Mouse (Mus musculus): ENCODE measurements around the gene Plekhm3.

Plekhm3 gene

GRCm38 (mm10) chr1:64876276-64876675, 80.3 kb downstream of the Plekhm3 start:
- DNase-seq (ENCODE audit: low spot score in 2 of 2) = no peak

GRCm38 (mm10) chr1:64875712-64876111, 80.9 kb downstream of the Plekhm3 start:
- no peak for DNase-seq (ENCODE audit: low spot score in 2 of 2)

DNA sequence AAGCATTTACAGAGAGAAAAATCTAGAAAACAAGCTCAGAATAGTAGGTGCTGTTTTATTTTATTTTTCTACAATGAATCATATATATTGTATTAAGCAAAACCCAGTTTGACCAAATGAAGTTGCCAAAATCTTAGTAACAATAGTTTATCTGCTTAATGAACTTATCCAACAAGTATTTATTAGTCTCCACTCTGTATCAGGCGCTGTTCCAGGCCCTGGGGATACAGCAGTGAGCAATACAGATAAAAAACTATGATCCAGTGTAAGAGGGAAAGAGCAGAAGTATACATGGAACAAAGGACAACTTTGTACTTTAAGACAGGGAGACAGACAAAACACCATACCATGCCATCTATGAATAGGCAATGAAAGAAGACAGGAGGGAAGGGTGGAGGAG, 81.5 kb downstream of the Plekhm3 start:
- no peak for DNase-seq (ENCODE audit: low spot score in 2 of 2)

GRCm38 (mm10) chr1:64871956-64872355, 84.7 kb downstream of the Plekhm3 start:
- no peak for DNase-seq (ENCODE audit: low spot score in 2 of 2)

- DNase-seq (ENCODE audit: low spot score in 2 of 2) = no peak
These were observed 88.9 kb downstream of the Plekhm3 start for GRCm38 (mm10) chr1:64867684-64868083.

DNA sequence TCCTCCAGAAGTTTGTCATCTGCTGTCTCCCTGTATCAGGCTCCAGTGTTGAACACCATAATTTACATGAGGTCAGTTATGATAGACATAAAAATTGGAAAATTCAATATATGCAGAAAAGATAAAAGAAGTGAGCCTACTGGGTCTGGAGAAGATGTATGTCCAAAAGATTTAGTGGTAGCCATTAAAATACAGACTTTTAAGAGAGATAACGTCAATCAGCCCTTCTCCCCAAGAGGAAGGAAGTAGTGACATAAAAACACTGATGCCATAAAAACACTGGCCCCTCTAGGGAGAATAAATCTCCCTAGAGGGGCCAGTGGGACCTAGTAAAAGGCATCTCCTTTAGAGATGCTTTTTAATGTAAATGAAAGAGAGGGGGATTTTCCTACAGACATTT, 90.5 kb downstream of the Plekhm3 start:
- DNase-seq (ENCODE audit: low spot score in 2 of 2) = no peak

DNA sequence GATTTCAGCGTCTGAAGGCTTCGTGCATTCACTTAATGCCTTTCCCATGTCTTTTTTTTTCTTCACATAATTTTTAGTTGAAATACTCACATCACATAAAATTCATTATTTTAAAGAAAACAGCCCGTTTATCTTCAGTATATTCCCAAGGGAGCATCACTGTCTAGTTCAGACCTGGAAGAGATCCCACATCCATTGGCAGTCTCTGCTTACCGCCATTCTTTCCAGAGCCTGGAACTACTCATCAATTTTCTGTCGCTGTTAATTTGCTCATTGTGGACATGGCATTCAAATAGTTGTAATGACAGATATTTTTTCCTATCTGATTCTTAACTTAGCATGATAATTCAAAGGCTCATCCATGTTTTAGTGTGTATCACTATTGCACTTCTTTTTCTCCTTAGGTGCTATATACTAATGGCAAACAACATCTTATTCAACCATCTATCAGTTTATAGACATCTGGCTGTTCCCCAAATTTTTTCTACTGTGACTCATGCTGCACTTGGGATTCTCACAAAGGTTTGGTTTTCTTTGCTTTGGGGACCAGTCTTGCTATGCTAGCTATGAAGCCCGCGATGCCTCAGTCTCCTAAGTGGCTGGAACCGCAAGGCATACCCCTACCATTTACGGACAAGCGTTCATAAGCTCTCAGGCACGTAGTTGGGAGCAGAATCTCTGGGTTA, 96.2 kb downstream of the Plekhm3 start:
- DNase-seq (ENCODE audit: low spot score in 2 of 2) = no peak

DNA sequence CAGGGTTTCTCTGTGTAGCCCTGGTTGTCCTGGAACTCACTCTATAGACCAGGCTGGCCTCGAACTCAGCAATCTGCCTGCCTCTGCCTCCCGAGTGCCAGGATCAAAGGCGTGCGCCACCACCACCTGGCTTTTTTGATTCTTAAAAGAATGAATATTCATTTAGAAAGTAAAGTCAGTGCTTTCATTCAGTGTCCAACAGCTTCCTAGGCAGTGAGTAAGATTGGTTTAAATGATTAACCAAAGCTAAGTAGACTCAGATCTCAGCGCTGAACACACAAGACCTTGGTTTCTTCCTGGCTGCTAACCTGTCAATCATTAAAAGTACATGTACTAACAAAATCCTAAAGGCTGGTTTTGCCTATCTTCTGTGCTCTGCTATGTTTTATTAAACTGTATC, 96.8 kb downstream of the Plekhm3 start:
- DNase-seq (ENCODE audit: low spot score in 2 of 2) = no peak

DNA sequence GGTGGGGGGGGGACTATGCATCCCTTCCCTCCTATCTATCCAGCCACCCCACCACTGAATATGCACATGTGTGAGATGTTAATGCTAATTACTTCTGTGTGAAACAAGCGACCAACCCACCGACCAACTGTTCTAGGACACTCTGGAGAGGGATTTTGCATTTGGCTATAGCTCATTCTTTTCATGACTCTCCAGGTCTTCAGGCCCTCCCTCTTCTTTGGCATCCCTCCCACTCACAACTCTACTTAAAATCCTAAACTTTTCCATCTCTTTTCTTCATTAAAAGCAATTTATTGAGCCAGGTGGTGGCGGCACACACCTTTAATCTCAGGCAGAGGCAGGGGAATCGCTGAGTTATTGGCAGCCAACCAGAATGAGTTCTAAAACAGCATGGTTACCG, 101.8 kb downstream of the Plekhm3 start:
- DNase-seq (ENCODE audit: low spot score in 2 of 2) = no peak

- DNase-seq (ENCODE audit: low spot score in 2 of 2) = no peak
These were observed 102.6 kb downstream of the Plekhm3 start for GRCm38 (mm10) chr1:64853738-64854730.

- DNase-seq (ENCODE audit: low spot score in 2 of 2) = no peak
These were observed 103.4 kb downstream of the Plekhm3 start for GRCm38 (mm10) chr1:64853244-64853643.

DNA sequence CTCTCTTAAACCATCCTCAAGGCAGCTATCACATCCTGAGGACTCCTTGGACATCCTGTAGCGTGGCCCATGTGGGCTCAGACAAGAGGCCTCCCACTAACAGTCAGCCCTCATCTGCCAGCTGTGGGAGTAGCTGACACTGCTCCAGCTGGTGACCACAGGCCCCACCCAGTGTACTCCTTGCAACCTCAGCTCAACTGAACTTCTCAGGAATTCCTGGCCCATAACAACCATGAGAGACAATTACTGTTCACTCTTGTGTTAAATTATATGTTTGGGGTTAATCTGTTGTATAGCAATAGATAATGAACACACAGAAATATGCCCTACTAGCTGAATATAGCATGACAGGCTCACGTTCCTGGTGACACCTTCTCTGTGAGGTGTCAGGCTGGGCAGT, 104.4 kb downstream of the Plekhm3 start:
- no peak for DNase-seq (ENCODE audit: low spot score in 2 of 2)

DNA sequence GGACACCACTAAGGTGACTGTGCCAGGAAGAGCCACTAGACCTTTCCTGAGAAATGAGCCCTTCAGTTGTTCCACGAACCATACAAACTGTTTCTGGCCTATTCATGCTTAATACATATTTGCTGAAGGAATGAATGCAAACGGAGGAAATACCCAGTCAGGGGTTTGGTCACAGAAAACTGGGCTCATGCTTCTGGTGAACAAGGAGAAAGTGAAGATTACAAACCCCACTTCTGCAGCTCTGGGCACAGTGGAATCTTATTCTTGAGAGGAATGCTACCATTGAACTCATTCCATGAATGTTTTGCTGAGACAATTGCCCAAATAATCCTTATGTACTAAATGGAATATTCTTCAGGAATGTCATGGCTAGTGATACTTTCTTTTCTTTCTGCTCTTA, 106.3 kb downstream of the Plekhm3 start:
- no peak for DNase-seq (ENCODE audit: low spot score in 2 of 2)

DNA sequence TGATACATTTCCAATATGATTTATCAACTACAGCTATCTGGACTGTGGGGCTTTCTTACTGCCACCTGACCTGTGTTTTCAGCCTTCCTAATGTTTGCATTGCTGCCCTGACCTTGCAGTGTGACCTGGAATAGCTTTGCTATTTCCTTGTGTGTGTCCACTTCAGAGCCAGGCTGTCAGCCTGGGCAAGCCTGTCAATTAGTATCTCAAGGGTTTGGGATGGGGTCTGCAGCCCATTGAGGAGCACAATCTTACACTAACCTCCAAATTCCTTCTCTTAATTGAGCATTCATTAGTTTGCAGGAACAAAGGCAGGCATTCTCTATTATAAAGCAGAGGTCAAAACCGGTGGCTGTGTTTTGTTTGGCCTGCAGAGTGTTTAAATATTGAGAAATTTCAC, 107.6 kb downstream of the Plekhm3 start:
- DNase-seq (ENCODE audit: low spot score in 2 of 2) = no peak

- no peak for DNase-seq (ENCODE audit: low spot score in 2 of 2)
These were observed 108.5 kb downstream of the Plekhm3 start for GRCm38 (mm10) chr1:64848081-64848480.

GRCm38 (mm10) chr1:64847565-64847964, 109.1 kb downstream of the Plekhm3 start:
- no peak for DNase-seq (ENCODE audit: low spot score in 2 of 2)

DNA sequence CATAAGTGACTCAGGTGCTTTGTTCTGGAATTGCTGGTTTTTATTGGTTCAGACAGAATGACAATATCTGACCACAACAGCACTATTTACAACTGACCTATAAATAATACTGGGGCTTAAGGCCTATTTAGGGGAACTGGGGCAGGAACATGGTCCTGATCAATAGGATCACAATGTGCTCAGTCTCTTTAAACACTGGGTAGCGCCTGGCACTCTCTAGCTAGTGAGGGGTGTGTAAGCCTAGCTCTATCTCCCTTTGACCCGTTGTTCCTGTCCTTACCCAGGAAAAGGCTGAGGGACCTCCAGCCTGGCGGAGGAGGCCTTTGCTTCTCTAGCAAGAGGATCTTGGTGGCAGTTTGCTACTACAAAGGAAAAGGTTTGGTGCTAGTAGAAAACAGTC, 111.6 kb downstream of the Plekhm3 start:
- DNase-seq (ENCODE audit: low spot score in 2 of 2) = no peak

- no peak for DNase-seq (ENCODE audit: low spot score in 2 of 2)
These were observed 112.6 kb downstream of the Plekhm3 start for GRCm38 (mm10) chr1:64843900-64844616.

GRCm38 (mm10) chr1:64840930-64841329, 115.7 kb downstream of the Plekhm3 start:
- no peak for DNase-seq (ENCODE audit: low spot score in 2 of 2)

DNA sequence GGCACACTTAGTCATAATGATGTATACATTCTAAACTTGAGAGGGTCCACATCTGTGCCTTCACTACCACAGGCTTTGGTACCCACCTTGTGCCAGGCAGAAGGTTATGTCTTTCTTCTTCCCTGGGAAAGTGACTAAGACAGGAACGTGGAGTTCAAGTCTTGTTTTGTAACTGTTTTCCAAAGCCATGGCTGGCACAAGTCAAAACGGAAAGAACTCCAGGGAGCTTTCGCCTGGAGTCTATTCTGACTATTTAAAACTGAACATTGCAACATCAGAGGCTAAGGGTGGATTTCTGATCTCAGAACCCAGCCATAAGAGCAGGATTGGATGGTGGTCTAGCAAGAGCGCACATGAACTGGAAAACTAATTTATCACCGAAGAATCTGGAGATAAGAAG, 120.0 kb downstream of the Plekhm3 start:
- no peak for DNase-seq (ENCODE audit: low spot score in 2 of 2)

GRCm38 (mm10) chr1:64836114-64836513, 120.5 kb downstream of the Plekhm3 start:
- DNase-seq (ENCODE audit: low spot score in 2 of 2) = no peak

GRCm38 (mm10) chr1:64831552-64831951, 125.1 kb downstream of the Plekhm3 start:
- no peak for DNase-seq (ENCODE audit: low spot score in 2 of 2)
